Mouse (Mus musculus) lung, postnatal 0 days (tissue): ENCODE results near the gene Jph3.

Experiments
- CTCF ChIP-seq: IDR thresholded peaks from 2 replicates; pipeline ENCODE4 v1.5.1; 2016; ENCODE audit warnings: antibody characterized with exemption, mild to moderate bottlenecking
- EP300 ChIP-seq: IDR thresholded peaks from 2 replicates; pipeline ENCODE4 v1.6.1; 2016; ENCODE audit warnings: antibody characterized with exemption, mild to moderate bottlenecking, control low read depth

- TF ChIP-seq CTCF (no peak), EP300 (no peak)
Measured at GRCm38 (mm10) chr8:121729754-121730153, 331 bp downstream of the Jph3 start.
